Mouse (Mus musculus) heart, adult 2 months (tissue): Measurements from ENCODE around the gene Pla2g7.

Experiments used
- CTCF ChIP-seq: fragments of 200-600 bp; IDR thresholded peaks from 2 replicates; pipeline ENCODE4 v1.8.1; 2022; ENCODE audit warnings: antibody characterized with exemption, mild to moderate bottlenecking, moderate library complexity
- POLR2A ChIP-seq: fragments of 200-500 bp; IDR thresholded peaks from 2 replicates; pipeline ENCODE4 v1.6.1; 2011; ENCODE audit warnings: mild to moderate bottlenecking, low read depth, low read length, control low read depth; ENCODE audit not compliant: insufficient read depth

- TF ChIP-seq CTCF (no peak), POLR2A (no peak)
Observed at GRCm38 (mm10) chr17:43531192-43531591, 36.7 kb upstream of the Pla2g7 start.
